Mouse (Mus musculus) layer of hippocampus, adult 9-11 months (tissue): ENCODE results near the gene Trp53rka.

Experiments
- DNase-seq: peaks from one replicate; pipeline ENCODE4 v3.0.0; 2022

Gene Trp53rka

GRCm38 (mm10) chr2:165484152-165484551 is 9.0 kb downstream of the Trp53rka start:
- no peak for DNase-seq

- DNase-seq: no peak
Measured at GRCm38 (mm10) chr2:165482003-165482402, 11.1 kb downstream of the Trp53rka start.

GRCm38 (mm10) chr2:165475850-165476249 is 17.3 kb downstream of the Trp53rka start:
- no peak for DNase-seq

- DNase-seq: no peak
Measured at GRCm38 (mm10) chr2:165475412-165475811, 17.7 kb downstream of the Trp53rka start.

- DNase-seq: no peak
Measured at GRCm38 (mm10) chr2:165473003-165473402, 20.1 kb downstream of the Trp53rka start, which contains the start of gene Slc13a3. Gene Slc13a3, minus strand, starts transcription at chr2:165473230.

- DNase-seq: no peak
Measured at GRCm38 (mm10) chr2:165471943-165472342, 21.2 kb downstream of the Trp53rka start.

- DNase-seq: no peak
Measured at GRCm38 (mm10) chr2:165470167-165470566, 23.0 kb downstream of the Trp53rka start.

GRCm38 (mm10) chr2:165467824-165468452 is 25.2 kb downstream of the Trp53rka start:
- no peak for DNase-seq

- no peak for DNase-seq
Measured at GRCm38 (mm10) chr2:165459663-165460062, 33.5 kb downstream of the Trp53rka start.

- DNase-seq: no peak
Measured at GRCm38 (mm10) chr2:165458189-165458588, 34.9 kb downstream of the Trp53rka start.

- DNase-seq: no peak
Measured at GRCm38 (mm10) chr2:165456710-165457109, 36.4 kb downstream of the Trp53rka start.

GRCm38 (mm10) chr2:165452730-165453693 is 40.1 kb downstream of the Trp53rka start:
- no peak for DNase-seq

- DNase-seq: no peak
Measured at GRCm38 (mm10) chr2:165448475-165448874, 44.6 kb downstream of the Trp53rka start.

GRCm38 (mm10) chr2:165444861-165445260 is 48.3 kb downstream of the Trp53rka start:
- no peak for DNase-seq

GRCm38 (mm10) chr2:165442981-165443380 is 50.1 kb downstream of the Trp53rka start:
- no peak for DNase-seq

- DNase-seq: no peak
Measured at GRCm38 (mm10) chr2:165441613-165442012, 51.5 kb downstream of the Trp53rka start.
